Mouse (Mus musculus) right cerebral cortex, adult 2 months (tissue): ENCODE results near the gene Myh3.
"Not testable (repeated sequence)": the region's sequence is repeated elsewhere in the genome, so short reads cannot be mapped to it uniquely, and the experiment has no call there.

Experiments used
- DNase-seq, 2 experiments: peaks; one replicate each; pipeline ENCODE4 v3.0.0; 2021 to 2022; ENCODE audit warnings: low spot score in 2 of 2

Gene Myh3

GRCm38 (mm10) chr11:67077435-67077834, 665 bp upstream of the Myh3 start:
- no peak for DNase-seq

GRCm38 (mm10) chr11:67078888-67079287, 788 bp downstream of the Myh3 start:
- no peak for DNase-seq

- DNase-seq: no peak
These were observed 1.6 kb downstream of the Myh3 start for GRCm38 (mm10) chr11:67079740-67080139.

GRCm38 (mm10) chr11:67080168-67080567, 2.1 kb downstream of the Myh3 start:
- DNase-seq: peak; percentile 37 to 66

- DNase-seq: no peak
These were observed 3.1 kb downstream of the Myh3 start for GRCm38 (mm10) chr11:67081125-67081649.

- no peak for DNase-seq
These were observed 4.1 kb downstream of the Myh3 start for GRCm38 (mm10) chr11:67082188-67082587.

- no peak for DNase-seq
These were observed 4.7 kb downstream of the Myh3 start for GRCm38 (mm10) chr11:67082793-67083192.

GRCm38 (mm10) chr11:67083239-67083638, 5.1 kb downstream of the Myh3 start:
- DNase-seq: no peak

- no peak for DNase-seq
These were observed 5.7 kb downstream of the Myh3 start for GRCm38 (mm10) chr11:67083712-67084340.

GRCm38 (mm10) chr11:67085489-67085888, 7.4 kb downstream of the Myh3 start:
- peak; percentile 79 to 84 for DNase-seq

- DNase-seq: no peak
These were observed 8.5 kb downstream of the Myh3 start for GRCm38 (mm10) chr11:67086467-67087164.

GRCm38 (mm10) chr11:67087225-67087624, 9.1 kb downstream of the Myh3 start:
- no peak for DNase-seq

GRCm38 (mm10) chr11:67092354-67092753, 14.3 kb downstream of the Myh3 start:
- DNase-seq: not testable (repeated sequence)

- no peak for DNase-seq
These were observed 15.1 kb downstream of the Myh3 start for GRCm38 (mm10) chr11:67093201-67093600.

GRCm38 (mm10) chr11:67093652-67094051, 15.6 kb downstream of the Myh3 start:
- DNase-seq: no peak

- no peak for DNase-seq
These were observed 16.4 kb downstream of the Myh3 start for GRCm38 (mm10) chr11:67094470-67094869.

GRCm38 (mm10) chr11:67097709-67098108, 19.6 kb downstream of the Myh3 start:
- DNase-seq: no peak

GRCm38 (mm10) chr11:67098427-67098826, 20.3 kb downstream of the Myh3 start:
- peak; percentile 48 to 60 for DNase-seq

- DNase-seq: no peak
These were observed 21.1 kb downstream of the Myh3 start for GRCm38 (mm10) chr11:67099241-67099640.

- DNase-seq: peak; percentile 45 to 56
These were observed 22.1 kb downstream of the Myh3 start for GRCm38 (mm10) chr11:67100169-67100568.

GRCm38 (mm10) chr11:67101713-67102112, 23.6 kb downstream of the Myh3 start:
- peak; percentile 59 for DNase-seq

GRCm38 (mm10) chr11:67103256-67103655, 25.2 kb downstream of the Myh3 start:
- DNase-seq: no peak

GRCm38 (mm10) chr11:67104242-67104641, 26.1 kb downstream of the Myh3 start:
- DNase-seq: no peak
